Mouse (Mus musculus) testis, adult 2 months (tissue): Measurements from ENCODE around the gene Plekhg6.

Experiments
- CTCF ChIP-seq: fragments of 200-500 bp; IDR thresholded peaks from 2 replicates; pipeline ENCODE4 v1.5.1; 2012; ENCODE audit warnings: low read depth, mild to moderate bottlenecking, inconsistent platforms, low read length, moderate library complexity; ENCODE audit not compliant: control insufficient read depth, insufficient read depth, insufficient replicate concordance
- POLR2A ChIP-seq: fragments of 200-500 bp; IDR thresholded peaks from 2 replicates; pipeline ENCODE4 v1.6.1; 2012; ENCODE audit warnings: low read depth, mild to moderate bottlenecking, inconsistent platforms, low read length, moderate library complexity; ENCODE audit not compliant: control insufficient read depth

GRCm38 (mm10) chr6:125385066-125385974, 4.7 kb upstream of the Plekhg6 start:
- TF ChIP-seq CTCF, result no peak; the same call in 1 of the 2 replicates
- no peak for TF ChIP-seq POLR2A
